Mouse (Mus musculus): ENCODE measurements around the gene Brms1.

The Brms1 gene

GRCm38 (mm10) chr19:5039301-5040114, 1.6 kb upstream of the Brms1 start:
- DNase-seq: peak; percentile 35 to 58

- DNase-seq: no peak
These were observed 434 bp downstream of the Brms1 start for GRCm38 (mm10) chr19:5041588-5041987.

GRCm38 (mm10) chr19:5045531-5045930, 4.4 kb downstream of the Brms1 start:
- DNase-seq: no peak

GRCm38 (mm10) chr19:5048138-5049056, 7.2 kb downstream of the Brms1 start:
- DNase-seq: peak in 1 of 2 experiments; percentile 35

- DNase-seq: no peak
These were observed 8.2 kb downstream of the Brms1 start for GRCm38 (mm10) chr19:5049325-5049724.

- peak; percentile 64 to 77 for DNase-seq
These were observed 9.1 kb downstream of the Brms1 start, which contains the start of gene Rin1 for GRCm38 (mm10) chr19:5050047-5050905. TSS of gene Rin1 (plus strand) at chr19:5050481.

- peak in 1 of 2 experiments; percentile 45 for DNase-seq
These were observed 9.9 kb downstream of the Brms1 start for GRCm38 (mm10) chr19:5051031-5051430.

- no peak for DNase-seq
These were observed 10.4 kb downstream of the Brms1 start for GRCm38 (mm10) chr19:5051515-5051914.

- no peak for DNase-seq
These were observed 11.1 kb downstream of the Brms1 start for GRCm38 (mm10) chr19:5052166-5052822.

GRCm38 (mm10) chr19:5052853-5053252, 11.7 kb downstream of the Brms1 start:
- DNase-seq: no peak

GRCm38 (mm10) chr19:5053909-5054308, 12.8 kb downstream of the Brms1 start:
- DNase-seq: peak; percentile 60 to 73

GRCm38 (mm10) chr19:5056251-5056650, 15.1 kb downstream of the Brms1 start:
- DNase-seq: peak in 1 of 2 experiments; percentile 45

GRCm38 (mm10) chr19:5057876-5058775, 17.0 kb downstream of the Brms1 start:
- DNase-seq: no peak

GRCm38 (mm10) chr19:5058801-5059771, 17.9 kb downstream of the Brms1 start:
- peak; percentile 37 to 51 for DNase-seq

GRCm38 (mm10) chr19:5060365-5061330, 19.5 kb downstream of the Brms1 start:
- peak in 1 of 2 experiments; percentile 35 for DNase-seq

GRCm38 (mm10) chr19:5062041-5062440, 20.9 kb downstream of the Brms1 start:
- no peak for DNase-seq

- peak in 1 of 2 experiments; percentile 28 for DNase-seq
These were observed 21.3 kb downstream of the Brms1 start for GRCm38 (mm10) chr19:5062446-5062845.

- DNase-seq: peak in 1 of 2 experiments; percentile 31
These were observed 23.9 kb downstream of the Brms1 start for GRCm38 (mm10) chr19:5065104-5065503.

Measured in kidney, postnatal 25 days (tissue).